ENCODE assay signal across 20 mouse cellular contexts in genomic region chr2:159088196-159088595, GRCm38 (mm10).
"Had no signal": no experiment of that assay in that cellular context is flagged by ENCODE, and none has a peak within 500 bp of the region (broad histone marks: within the 10 kb centered on the region; RNA-seq: fewer than 3 reads in every experiment).

No protein-coding gene starts in this region.

- H3K4me3 ChIP-seq: megakaryocyte, embryonic 14.5 days; midbrain, embryonic 13.5 days; myocyte; neural tube, embryonic 13.5 days; neural tube, embryonic 15.5 days had no signal

- ATAC-seq: midbrain, embryonic 13.5 days; midbrain, embryonic 16.5 days had no signal

- H3K27me3 ChIP-seq: megakaryocyte, embryonic 14.5 days; midbrain, embryonic 13.5 days had no signal

- H3K4me2 ChIP-seq: lung, embryonic 14.5 days; midbrain, embryonic 11.5 days; midbrain, embryonic 13.5 days; neural tube, embryonic 13.5 days; neural tube, embryonic 15.5 days had no signal

- DNase-seq: lung, adult 18-20 months; lung, embryonic 14.5 days; lung, postnatal 10 days; lung, postnatal 36 days; retina, postnatal 1 day; right cerebral cortex, adult 18-20 months; right cerebral cortex, postnatal 25 days; right cerebral cortex, postnatal 4 days; spleen, adult 18-20 months; thymus, adult 18-20 months; thymus, postnatal 14 days; thymus, postnatal 36 days had no signal

- H3K36me3 ChIP-seq: midbrain, embryonic 13.5 days; neural tube, embryonic 13.5 days; neural tube, embryonic 15.5 days had no signal

- H3K27ac ChIP-seq: macrophage; midbrain, embryonic 13.5 days; neural tube, embryonic 13.5 days; neural tube, embryonic 15.5 days had no signal

- H3K9ac ChIP-seq: lung, embryonic 14.5 days; midbrain, embryonic 13.5 days; neural tube, embryonic 13.5 days; neural tube, embryonic 15.5 days had no signal

- H3K4me1 ChIP-seq: megakaryocyte, embryonic 14.5 days; midbrain, embryonic 13.5 days; neural tube, embryonic 13.5 days; neural tube, embryonic 15.5 days had no signal

- H3K9me3 ChIP-seq: megakaryocyte, embryonic 14.5 days; midbrain, embryonic 13.5 days; neural tube, embryonic 13.5 days; neural tube, embryonic 15.5 days had no signal
